Mouse (Mus musculus) leukemia stem cell, adult 10-12 weeks (primary cell): Measurements from ENCODE around the gene Aaas. TPM values are rescaled to one million over a fixed set of nuclear protein-coding genes. Genes with fewer than 3 reads are reported as not detected.

Experiments
- polyA plus RNA-seq: library from polyadenylated mRNA; stranded (reverse); fragments of >175 nt; gene quantifications from 2 replicates; pipeline ENCODE4 v1.2.3, GENCODE M21; 2012; ENCODE audit warnings: low replicate concordance

Aaas gene
- 29.3 and 184 TPM in 2 replicates for polyA plus RNA-seq

DNA sequence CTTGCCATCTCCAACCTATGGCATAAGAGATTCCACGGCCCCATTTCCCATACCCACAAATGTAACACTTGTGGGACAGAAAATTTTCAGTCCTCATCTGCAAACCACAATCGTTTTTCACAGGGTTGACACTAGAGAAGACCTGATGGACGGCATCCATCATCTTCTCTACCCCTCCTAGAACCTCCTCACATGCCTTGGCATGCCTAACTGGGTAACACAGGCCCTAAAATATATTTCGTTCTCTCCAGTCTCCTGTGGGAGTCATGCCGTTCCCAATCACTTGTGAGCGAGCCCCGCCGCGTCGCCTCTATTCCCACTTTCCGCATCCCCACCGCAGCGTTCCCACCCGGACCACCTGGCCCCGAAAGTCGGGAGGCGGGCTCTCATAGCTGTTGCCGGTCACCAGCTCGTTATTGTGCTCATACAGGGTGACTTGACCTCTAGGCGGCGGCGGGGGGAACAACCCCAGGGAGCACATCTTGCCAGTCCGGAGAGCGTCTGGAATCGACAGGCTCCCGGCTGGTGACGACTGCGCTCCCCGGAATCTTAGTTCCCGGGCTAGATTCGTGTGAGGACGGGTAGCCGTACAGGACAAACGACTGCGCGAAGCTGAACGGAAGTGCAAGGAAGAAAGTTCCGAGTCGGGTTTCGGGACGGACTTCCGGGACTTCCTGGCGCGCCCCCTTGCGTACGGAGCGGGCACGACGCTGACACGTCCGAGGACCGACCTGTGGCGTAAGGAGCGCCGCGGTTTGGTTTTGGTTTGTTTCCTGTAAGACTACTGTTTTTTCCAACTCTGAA is at the start of gene Aaas:
TSS of gene Aaas (minus strand) at position 634 of the 804 bp plus-strand sequence.

DNA sequence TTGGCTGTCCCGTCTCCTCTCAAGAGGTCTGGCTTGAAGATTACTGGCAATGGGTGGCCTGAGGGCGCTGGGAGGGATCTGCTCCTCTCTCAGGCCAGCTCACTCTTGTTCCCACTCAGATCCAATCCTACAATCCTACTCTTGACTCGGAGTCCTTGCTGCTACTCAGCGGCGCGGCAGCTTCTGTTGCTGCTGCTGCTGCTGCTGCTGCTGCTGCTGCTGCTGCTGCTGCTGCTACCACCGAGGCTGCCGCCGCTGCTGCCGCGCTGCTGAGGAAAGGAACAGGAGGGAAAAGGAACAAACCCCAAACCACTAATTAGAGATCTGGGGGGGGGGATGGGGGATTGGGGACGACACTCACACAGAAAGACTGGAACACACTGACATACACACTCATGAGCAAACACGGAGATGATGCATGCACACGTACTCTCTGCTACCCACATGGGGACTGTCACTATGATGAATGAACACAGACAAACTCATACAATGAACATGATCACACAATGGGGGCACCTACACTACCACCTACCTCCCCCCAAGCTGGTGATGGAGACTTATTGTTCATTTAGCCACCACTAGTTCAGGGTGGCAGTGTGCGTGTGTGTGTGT is 16.3 kb upstream of the Aaas start, which contains the start of gene Sp7:
TSS of gene Sp7 (minus strand) at position 450 of the 612 bp plus-strand sequence.

GRCm38 (mm10) chr15:102331610-102332015 is 19.0 kb downstream of the Aaas start, which contains the start of gene Myg1:
Gene Myg1, plus strand, starts transcription at chr15:102331709.

GRCm38 (mm10) chr15:102326022-102326576 is 24.5 kb downstream of the Aaas start, which contains the start of gene Pfdn5:
Gene Pfdn5, plus strand, starts transcription at chr15:102326116.

GRCm38 (mm10) chr15:102295633-102296367 is 54.8 kb downstream of the Aaas start, which contains the start of gene Espl1:
Gene Espl1, plus strand, starts transcription at chr15:102296266.

Other genes starting within 250 kb of the Aaas start
- 7.8 and 13.8 TPM in 2 replicates for gene Spryd3, start 214.5 kb downstream of the Aaas start, polyA plus RNA-seq
- 1.1 and 3.7 TPM in 2 replicates for gene Igfbp6, start 206.4 kb downstream of the Aaas start, polyA plus RNA-seq
- 5.4 and 8.2 TPM in 2 replicates for gene Soat2, start 200.2 kb downstream of the Aaas start, polyA plus RNA-seq
- 10.9 and 11.5 TPM in 2 replicates for gene Zfp740, start 147.5 kb downstream of the Aaas start, polyA plus RNA-seq
- gene Csad, start 146.0 kb downstream of the Aaas start, polyA plus RNA-seq: 6.3 and 8.9 TPM in 2 replicates
- gene Itgb7, start 118.8 kb downstream of the Aaas start, polyA plus RNA-seq: 168 and 223 TPM in 2 replicates
- 11.2 and 12.3 TPM in 2 replicates for gene Rarg, start 93.3 kb downstream of the Aaas start, polyA plus RNA-seq
- not detected in 2 replicates for gene Gm9918, start 80.2 kb downstream of the Aaas start, polyA plus RNA-seq
- gene Mfsd5, start 71.3 kb downstream of the Aaas start, polyA plus RNA-seq: 50.2 and 91.4 TPM in 2 replicates
- 19.4 and 42.7 TPM in 2 replicates for gene Espl1, start 54.5 kb downstream of the Aaas start, polyA plus RNA-seq
- gene Pfdn5, start 24.7 kb downstream of the Aaas start, polyA plus RNA-seq: 2.9 and 10.3 TPM in 2 replicates
- gene Myg1, start 19.1 kb downstream of the Aaas start, polyA plus RNA-seq: 25.7 and 87.7 TPM in 2 replicates
- gene Sp7, start 16.4 kb upstream of the Aaas start, polyA plus RNA-seq: not detected in 2 replicates
- 10.7 and 11.9 TPM in 2 replicates for gene Sp1, start 55.4 kb upstream of the Aaas start, polyA plus RNA-seq
- not detected in 2 replicates for gene Amhr2, start 94.6 kb upstream of the Aaas start, polyA plus RNA-seq
- 46.5 and 443 TPM in 2 replicates for gene Prr13, start 108.3 kb upstream of the Aaas start, polyA plus RNA-seq
- 134 and 647 TPM in 2 replicates for gene Pcbp2, start 119.8 kb upstream of the Aaas start, polyA plus RNA-seq
- not detected in 2 replicates for gene Gm10337, start 153.0 kb upstream of the Aaas start, polyA plus RNA-seq
- gene Map3k12, start 166.3 kb upstream of the Aaas start, polyA plus RNA-seq: 0.99 and 1.2 TPM in 2 replicates
- 79.5 and 91.5 TPM in 2 replicates for gene Tarbp2, start 167.4 kb upstream of the Aaas start, polyA plus RNA-seq
- gene Npff, start 174.2 kb upstream of the Aaas start, polyA plus RNA-seq: 0.91 and 1.0 TPM in 2 replicates